Mouse (Mus musculus) E14TG2a.4 (cell line): ENCODE results near the gene Spen.

ENCODE experiments used
- CTCF ChIP-seq: conservative IDR thresholded peaks from 2 replicates; pipeline ENCODE4 v1.5.1; 2014; ENCODE audit warnings: low read length
- POU5F1 ChIP-seq: IDR thresholded peaks from 2 replicates; pipeline ENCODE4 v1.6.1; 2014; ENCODE audit warnings: low read length, borderline replicate concordance

- TF ChIP-seq CTCF (no peak), POU5F1 (no peak)
These were observed 94.6 kb downstream of the Spen start for GRCm38 (mm10) chr4:141443641-141444429.
